Mouse (Mus musculus) right cerebral cortex, postnatal 36 days (tissue): ENCODE measurements around the gene Pum1.

ENCODE experiments used
- DNase-seq, 2 experiments: peaks; one replicate each; pipeline ENCODE4 v3.0.0; 2022; ENCODE audit warnings: low spot score in 2 of 2, mixed read lengths in 1 of 2

The Pum1 gene

GRCm38 (mm10) chr4:130790180-130790579, 127.1 kb downstream of the Pum1 start:
- DNase-seq = peak; percentile 56 to 62

GRCm38 (mm10) chr4:130791811-130792375, 128.8 kb downstream of the Pum1 start:
- DNase-seq = no peak

- no peak for DNase-seq
These were observed 129.5 kb downstream of the Pum1 start, which contains the start of gene Sdc3 for GRCm38 (mm10) chr4:130792376-130793179. Gene Sdc3, plus strand, starts transcription at chr4:130792537.

GRCm38 (mm10) chr4:130793180-130793501, 130.0 kb downstream of the Pum1 start:
- DNase-seq = no peak

GRCm38 (mm10) chr4:130794771-130795170, 131.7 kb downstream of the Pum1 start:
- DNase-seq = no peak

GRCm38 (mm10) chr4:130795970-130796369, 132.8 kb downstream of the Pum1 start:
- no peak for DNase-seq

GRCm38 (mm10) chr4:130797201-130798051, 134.3 kb downstream of the Pum1 start:
- DNase-seq = no peak

- no peak for DNase-seq
These were observed 135.3 kb downstream of the Pum1 start for GRCm38 (mm10) chr4:130798416-130798815.

- no peak for DNase-seq
These were observed 136.0 kb downstream of the Pum1 start for GRCm38 (mm10) chr4:130799118-130799517.

GRCm38 (mm10) chr4:130799582-130799981, 136.5 kb downstream of the Pum1 start:
- no peak for DNase-seq

GRCm38 (mm10) chr4:130800147-130800546, 137.0 kb downstream of the Pum1 start:
- no peak for DNase-seq

GRCm38 (mm10) chr4:130801198-130801597, 138.1 kb downstream of the Pum1 start:
- no peak for DNase-seq

- DNase-seq = no peak
These were observed 138.7 kb downstream of the Pum1 start for GRCm38 (mm10) chr4:130801624-130802329.

GRCm38 (mm10) chr4:130803591-130803990, 140.5 kb downstream of the Pum1 start:
- DNase-seq = no peak

GRCm38 (mm10) chr4:130804292-130804691, 141.2 kb downstream of the Pum1 start:
- DNase-seq = no peak

- DNase-seq = no peak
These were observed 141.7 kb downstream of the Pum1 start for GRCm38 (mm10) chr4:130804771-130805361.

- DNase-seq = no peak
These were observed 142.6 kb downstream of the Pum1 start for GRCm38 (mm10) chr4:130805746-130806145.

GRCm38 (mm10) chr4:130806746-130807145, 143.6 kb downstream of the Pum1 start:
- DNase-seq = no peak

GRCm38 (mm10) chr4:130809784-130810183, 146.7 kb downstream of the Pum1 start:
- DNase-seq = no peak

GRCm38 (mm10) chr4:130810845-130811244, 147.7 kb downstream of the Pum1 start:
- no peak for DNase-seq

GRCm38 (mm10) chr4:130811385-130811784, 148.3 kb downstream of the Pum1 start:
- no peak for DNase-seq
